Mouse (Mus musculus) cerebellum, adult 9-10 months (tissue): Measurements from ENCODE around the gene Dusp8.
"Not testable (repeated sequence)": the region's sequence is repeated elsewhere in the genome, so short reads cannot be mapped to it uniquely, and the experiment has no call there.

Experiments used
- DNase-seq: peaks from one replicate; pipeline ENCODE4 v3.0.0; 2022

The Dusp8 gene

GRCm38 (mm10) chr7:142095183-142095931 is at the start of gene Dusp8:
Dusp8 (minus strand) TSS chr7:142095843.
- DNase-seq = peak; percentile 97

- no peak for DNase-seq
Measured at GRCm38 (mm10) chr7:142144507-142144906, 48.9 kb upstream of the Dusp8 start, which contains the start of gene Gm45337. Gm45337 (minus strand) TSS chr7:142144607.

- not testable (repeated sequence) for DNase-seq
Measured at GRCm38 (mm10) chr7:142143506-142144010, 47.9 kb upstream of the Dusp8 start.

GRCm38 (mm10) chr7:142140696-142141095 is 45.1 kb upstream of the Dusp8 start:
- no peak for DNase-seq

- not testable (repeated sequence) for DNase-seq
Measured at GRCm38 (mm10) chr7:142135934-142136333, 40.3 kb upstream of the Dusp8 start, which contains the start of gene Gm39115. Gm39115 (minus strand) TSS chr7:142136034.

- DNase-seq = no peak
Measured at GRCm38 (mm10) chr7:142134206-142134995, 38.8 kb upstream of the Dusp8 start.

- no peak for DNase-seq
Measured at GRCm38 (mm10) chr7:142128843-142129242, 33.2 kb upstream of the Dusp8 start.

- DNase-seq = not testable (repeated sequence)
Measured at GRCm38 (mm10) chr7:142120629-142121028, 25.0 kb upstream of the Dusp8 start, which contains the start of gene Gm45618. Gm45618 (minus strand) TSS chr7:142120729.

- peak; percentile 25 for DNase-seq
Measured at GRCm38 (mm10) chr7:142119632-142120031, 24.0 kb upstream of the Dusp8 start.

GRCm38 (mm10) chr7:142104747-142105146 is 9.1 kb upstream of the Dusp8 start:
- no peak for DNase-seq

GRCm38 (mm10) chr7:142097776-142098175 is 2.1 kb upstream of the Dusp8 start:
- peak; percentile 89 for DNase-seq

GRCm38 (mm10) chr7:142096701-142097100 is 1.1 kb upstream of the Dusp8 start:
- DNase-seq = peak; percentile 57

- peak; percentile 82 for DNase-seq
Measured at GRCm38 (mm10) chr7:142094301-142095143, 1.1 kb downstream of the Dusp8 start.

GRCm38 (mm10) chr7:142093696-142094240 is 1.9 kb downstream of the Dusp8 start:
- DNase-seq = peak; percentile 60

- DNase-seq = peak; percentile 52
Measured at GRCm38 (mm10) chr7:142092991-142093390, 2.7 kb downstream of the Dusp8 start.

GRCm38 (mm10) chr7:142091848-142092247 is 3.8 kb downstream of the Dusp8 start:
- DNase-seq = peak; percentile 42

- peak; percentile 57 for DNase-seq
Measured at GRCm38 (mm10) chr7:142089648-142090447, 5.8 kb downstream of the Dusp8 start.

GRCm38 (mm10) chr7:142088886-142089285 is 6.8 kb downstream of the Dusp8 start:
- peak; percentile 63 for DNase-seq

- DNase-seq = peak; percentile 40
Measured at GRCm38 (mm10) chr7:142087069-142087652, 8.5 kb downstream of the Dusp8 start.

- peak; percentile 16 for DNase-seq
Measured at GRCm38 (mm10) chr7:142086159-142086905, 9.3 kb downstream of the Dusp8 start.
